Mouse (Mus musculus) gastrocnemius, adult 18-20 months (tissue): ENCODE data around the gene Zfp30. TPM values are rescaled to one million over a fixed set of nuclear protein-coding genes. Genes with fewer than 3 reads are reported as not detected.

Experiments used
- DNase-seq: peaks from one replicate; pipeline ENCODE4 v3.0.0; 2021; ENCODE audit warnings: low spot score
- long read RNA-seq, 2 experiments: library from polyadenylated mRNA; stranded (forward); transcript quantifications; one replicate each; pipeline ENCODE4 v2.0.0; 2021
- total RNA-seq, 2 experiments: library from RNA; stranded (reverse); gene quantifications; 2 replicates each; pipeline ENCODE4 v1.2.3; 2021

The Zfp30 gene
- 1 to 10 TPM; 1.9 to 2.1 TPM for total RNA-seq
- long read RNA-seq, experiment 1, partial matches to known transcripts = 3 of 4 reads
- long read RNA-seq, experiment 1, other reads (novel, unspliced or antisense) = 1 of 4 reads
- long read RNA-seq, experiment 2, partial matches to known transcripts = 0 of 1 reads
- long read RNA-seq, experiment 2, other reads (novel, unspliced or antisense) = 1 of 1 reads

- peak; percentile 79 for DNase-seq
Observed at GRCm38 (mm10) chr7:29783871-29784551, at the start of gene Zfp30. Zfp30 (plus strand) TSS chr7:29783998.

DNA sequence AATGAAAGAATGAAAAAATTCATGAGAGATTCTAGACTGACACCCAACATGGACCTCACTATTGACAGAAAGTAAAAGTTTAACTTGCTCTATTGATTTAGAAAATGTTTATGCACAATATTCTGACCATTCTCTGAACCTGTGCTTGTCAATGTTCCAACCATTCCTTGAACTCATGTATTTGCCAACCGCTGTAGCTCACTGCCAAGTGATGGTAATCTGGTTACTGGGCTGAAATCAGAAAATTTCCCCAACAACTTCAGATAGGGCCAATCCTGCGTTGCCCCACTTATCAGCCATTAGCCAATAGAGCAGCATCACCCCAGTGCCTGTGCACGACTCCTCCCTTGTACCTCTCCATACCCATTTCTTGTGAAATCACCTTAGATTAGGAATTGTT lies 41.5 kb upstream of the Zfp30 start:
- DNase-seq = no peak

DNA sequence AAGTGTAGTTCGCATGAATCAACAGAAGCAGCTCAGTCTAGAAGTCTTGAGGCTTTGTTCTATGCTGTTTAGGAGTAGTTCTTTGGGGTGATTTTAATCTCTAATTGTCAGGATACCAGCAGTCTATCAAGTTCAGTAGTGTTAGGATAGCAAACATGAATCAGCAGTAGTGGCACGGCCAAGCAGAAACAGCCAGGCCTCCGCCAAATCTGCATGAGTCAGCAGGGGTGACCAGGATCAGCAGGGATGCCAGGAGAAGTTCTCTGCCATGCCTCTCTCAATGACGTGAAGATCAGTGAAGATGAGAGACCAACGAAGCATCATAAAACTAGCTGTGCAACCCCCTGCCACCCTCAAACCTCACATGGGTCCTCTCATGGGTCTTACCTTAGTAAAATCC lies 23.3 kb upstream of the Zfp30 start:
- no peak for DNase-seq

DNA sequence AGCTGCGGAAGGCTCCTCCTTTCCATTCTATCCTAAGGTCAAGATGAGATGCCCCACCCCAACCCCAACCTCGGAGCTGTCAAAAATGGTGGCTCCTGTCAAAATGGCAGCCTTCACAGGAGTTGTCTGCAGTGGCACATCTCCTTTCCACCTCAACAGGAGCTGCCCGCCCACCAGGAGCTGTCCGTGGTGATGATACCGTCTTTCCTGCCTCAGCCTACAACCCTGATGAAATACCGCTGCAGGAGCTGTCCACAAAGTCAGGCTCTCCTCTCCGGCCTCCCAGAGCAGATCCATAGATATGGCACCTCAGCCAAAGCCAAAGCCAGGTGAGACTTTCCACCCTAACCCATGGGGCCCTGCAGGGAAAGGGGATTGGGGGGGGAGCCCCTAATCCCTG lies 19.1 kb upstream of the Zfp30 start:
- no peak for DNase-seq

- DNase-seq = peak; percentile 88
Observed at GRCm38 (mm10) chr7:29767058-29767686, 16.6 kb upstream of the Zfp30 start.

GRCm38 (mm10) chr7:29768090-29768900 lies 15.5 kb upstream of the Zfp30 start, which contains the start of gene Zfp84:
Zfp84 (plus strand) TSS chr7:29768552.
- DNase-seq = peak; percentile 94

GRCm38 (mm10) chr7:29768980-29769379 lies 14.8 kb upstream of the Zfp30 start:
- no peak for DNase-seq

DNA sequence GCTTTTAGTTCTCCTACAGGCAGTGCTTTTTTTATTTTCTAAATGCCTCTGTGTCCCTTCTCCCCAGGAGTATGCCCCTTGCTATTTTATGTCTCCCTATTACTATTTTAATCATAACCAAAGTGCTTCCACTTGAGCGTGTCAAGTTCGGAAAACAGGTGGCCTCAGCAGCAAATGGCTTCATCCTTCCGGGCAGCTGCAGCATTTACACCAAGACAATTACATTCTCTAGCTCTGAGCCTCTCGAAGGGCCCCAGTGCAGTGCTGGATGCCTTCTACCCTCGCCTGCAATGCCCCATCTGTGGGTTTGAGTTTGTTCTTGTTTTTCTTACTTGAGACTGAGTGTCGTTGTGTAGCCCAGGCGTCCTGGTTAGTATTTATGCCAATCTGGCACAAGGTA lies 10.3 kb upstream of the Zfp30 start:
- no peak for DNase-seq

DNA sequence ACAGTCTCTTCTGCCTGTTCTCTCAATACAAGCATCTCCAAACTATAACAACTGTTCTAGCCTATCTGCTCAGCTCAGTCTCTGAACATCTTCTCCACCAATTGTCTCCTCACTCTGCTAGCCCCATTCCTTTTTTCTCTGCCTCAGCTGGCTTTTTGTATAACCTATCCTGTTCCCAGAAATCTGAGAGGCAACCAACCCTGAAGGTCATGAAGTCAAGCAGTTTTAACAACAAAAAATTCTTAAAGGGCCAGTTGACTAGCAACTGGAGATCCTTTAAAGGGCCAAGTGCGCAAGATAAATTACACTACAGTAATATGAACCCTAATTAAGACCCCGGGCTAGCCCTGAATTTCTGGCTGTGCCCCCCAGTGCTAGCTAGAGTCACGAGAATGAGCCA lies 9.4 kb upstream of the Zfp30 start:
- DNase-seq = no peak

DNA sequence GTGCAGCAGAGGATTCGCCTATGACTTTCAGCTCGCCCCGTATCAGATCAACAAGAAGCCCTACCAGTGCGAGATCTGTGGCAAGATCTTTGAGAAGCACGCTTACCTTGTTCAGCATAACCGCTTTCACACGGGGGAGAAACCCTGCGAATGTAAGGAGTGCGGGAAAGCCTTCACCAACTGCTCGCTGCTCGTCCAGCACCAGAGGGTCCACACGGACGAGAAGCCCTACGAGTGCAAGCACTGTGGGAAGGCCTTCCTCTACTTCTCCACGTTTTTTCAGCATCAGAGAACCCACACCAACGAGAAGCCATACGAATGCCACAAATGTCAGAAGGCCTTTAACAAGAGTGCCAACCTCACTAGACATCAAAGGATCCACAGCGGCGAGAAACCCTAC lies 7.2 kb upstream of the Zfp30 start:
- no peak for DNase-seq

DNA sequence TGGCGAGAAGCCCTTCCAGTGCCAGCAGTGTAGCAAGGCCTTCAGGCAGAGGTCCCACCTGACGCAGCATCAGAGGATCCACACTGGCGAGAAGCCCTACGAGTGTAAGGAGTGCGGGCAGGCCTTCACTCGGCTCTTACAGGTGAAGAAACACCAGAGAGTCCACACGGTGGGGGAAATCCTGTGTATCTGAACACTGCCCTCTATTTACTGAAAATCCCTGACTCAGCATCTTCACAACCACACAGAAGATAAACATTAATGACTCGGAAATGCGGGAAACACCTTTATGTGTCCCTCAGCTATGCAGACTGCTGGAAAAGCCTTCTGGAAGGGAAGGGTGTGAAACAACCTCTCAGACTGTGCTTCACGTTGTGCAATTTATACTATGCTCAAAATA lies 6.4 kb upstream of the Zfp30 start:
- no peak for DNase-seq

GRCm38 (mm10) chr7:29785023-29785422 lies 1.2 kb downstream of the Zfp30 start:
- no peak for DNase-seq

DNA sequence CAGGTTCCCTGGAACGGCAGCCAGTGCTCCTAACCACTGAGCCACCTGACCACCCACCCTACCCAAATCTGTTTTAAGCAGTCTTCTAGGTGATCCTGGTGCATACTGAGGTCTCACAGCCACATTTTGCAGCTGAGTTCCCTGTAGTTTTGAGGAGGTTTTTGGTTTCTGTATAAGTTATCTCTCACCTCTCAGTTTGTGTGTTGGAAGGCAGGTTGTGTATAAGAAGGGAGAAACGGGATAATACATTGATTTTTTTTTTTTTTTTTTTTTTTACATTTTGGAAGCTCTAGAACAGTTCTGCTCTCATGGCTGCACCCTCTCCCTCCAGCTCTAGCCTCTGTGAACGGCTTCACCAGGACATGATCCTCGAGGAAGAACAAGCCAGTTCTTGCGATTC lies 2.1 kb downstream of the Zfp30 start:
- DNase-seq = no peak

- no peak for DNase-seq
Observed at GRCm38 (mm10) chr7:29792906-29793305, 9.1 kb downstream of the Zfp30 start.

DNA sequence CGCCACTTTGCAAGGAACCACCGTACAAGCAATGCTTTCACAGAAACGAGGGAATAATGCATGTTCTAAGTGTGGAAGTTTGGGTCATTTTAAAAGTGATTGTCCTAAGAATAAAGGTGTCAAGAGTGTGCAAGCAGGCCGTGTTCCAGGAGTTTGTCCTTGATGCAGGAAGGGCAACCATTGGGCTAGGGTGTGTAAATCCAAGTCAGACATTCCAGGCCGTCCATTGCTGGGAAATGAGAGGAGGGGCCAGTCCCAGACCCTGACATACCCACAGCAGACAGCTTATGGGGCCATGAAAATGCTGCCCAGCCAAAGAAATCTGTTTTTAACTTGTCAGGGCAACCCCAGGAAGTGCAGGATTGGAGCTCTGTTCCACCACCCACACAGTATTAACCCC lies 23.2 kb downstream of the Zfp30 start:
- no peak for DNase-seq

- no peak for DNase-seq
Observed at GRCm38 (mm10) chr7:29812244-29812643, 28.4 kb downstream of the Zfp30 start.

DNA sequence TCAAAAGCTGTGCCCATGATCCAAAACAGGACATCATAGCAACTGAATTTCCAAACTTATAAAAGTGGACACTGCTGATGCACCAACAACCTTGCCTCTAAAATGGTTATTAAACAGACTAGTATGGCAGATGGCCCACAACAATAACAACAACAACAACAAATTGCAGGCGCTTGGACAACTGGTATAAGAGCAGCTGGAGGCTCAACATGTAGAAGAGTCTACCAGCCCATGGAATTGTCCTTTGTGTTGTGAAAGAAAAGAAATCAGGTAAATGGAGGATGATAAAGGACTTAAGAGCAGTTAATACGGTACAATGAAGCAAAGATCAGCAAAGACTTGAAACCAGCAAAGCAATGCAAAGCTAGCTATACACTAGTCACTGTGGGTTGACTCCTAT lies 30.6 kb downstream of the Zfp30 start:
- no peak for DNase-seq

- no peak for DNase-seq
Observed at GRCm38 (mm10) chr7:29815061-29815784, 31.4 kb downstream of the Zfp30 start.

DNA sequence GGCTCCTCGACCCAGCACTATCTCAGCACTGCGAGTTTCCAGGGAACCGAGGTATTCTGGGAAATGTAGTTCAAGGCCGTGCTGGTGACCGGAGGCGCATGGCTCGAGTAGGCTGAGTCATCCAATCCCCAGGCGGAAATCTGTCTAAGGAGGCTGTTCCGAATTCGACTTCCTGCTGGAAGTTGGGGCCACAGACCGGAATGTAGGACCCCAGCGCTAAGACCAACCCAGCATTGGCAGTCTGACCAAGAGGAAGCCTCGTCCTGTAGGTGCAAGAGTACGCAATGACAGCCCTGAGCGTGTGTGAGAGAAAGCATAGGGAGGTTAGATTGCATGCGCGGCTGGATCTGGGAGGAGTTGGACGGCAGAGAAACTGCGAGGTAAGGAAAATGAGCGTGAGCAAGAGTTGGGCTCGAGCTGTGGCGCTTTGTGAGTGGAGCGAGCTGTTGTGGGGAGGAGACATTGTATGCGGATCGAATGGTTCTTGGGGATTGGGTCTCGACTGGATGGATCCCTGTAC lies 32.2 kb downstream of the Zfp30 start, which contains the start of gene Zfp790:
TSS of gene Zfp790 (plus strand) at position 205 of the 520 bp plus-strand sequence.
- DNase-seq = peak; percentile 92

- peak; percentile 83 for DNase-seq
Observed at GRCm38 (mm10) chr7:29818619-29819254, 34.9 kb downstream of the Zfp30 start.

GRCm38 (mm10) chr7:29828001-29828400 lies 44.2 kb downstream of the Zfp30 start:
- DNase-seq = no peak
